Mouse (Mus musculus) lung, embryonic 14.5 days (tissue): Measurements from ENCODE around the gene Gm20855. TPM values are rescaled to one million over a fixed set of nuclear protein-coding genes. Genes with fewer than 3 reads are reported as not detected.
"Not testable (repeated sequence)": the region's sequence is repeated elsewhere in the genome, so short reads cannot be mapped to it uniquely, and the experiment has no call there.

Experiments used
- ATAC-seq: fragments of 200-750 bp; cut with Nextera tagmentation; 2 replicates; pipeline ENCODE4 v1.8.0; 2017; ENCODE audit warnings: mild to moderate bottlenecking, moderate TSS enrichment, moderate library complexity; ENCODE audit not compliant: insufficient read depth
- DNase-seq: peaks from one replicate; pipeline ENCODE4 v3.0.0-alpha.2; 2015
- H3K27ac ChIP-seq: fragments of 300-500 bp; sonication (generic); 2 replicates; pipeline ENCODE4 v1.5.1; 2014; ENCODE audit warnings: low read depth, mild to moderate bottlenecking, moderate library complexity
- H3K27me3 ChIP-seq: fragments of 300-500 bp; sonication (generic); 2 replicates; pipeline ENCODE4 v1.6.1; 2014; ENCODE audit warnings: low read length, control low read depth; ENCODE audit not compliant: insufficient read depth
- H3K36me3 ChIP-seq: fragments of 300-500 bp; sonication (generic); 2 replicates; pipeline ENCODE4 v1.6.1; 2014; ENCODE audit warnings: control low read depth; ENCODE audit not compliant: insufficient read depth
- H3K4me1 ChIP-seq: fragments of 300-500 bp; sonication (generic); 2 replicates; pipeline ENCODE4 v1.6.1; 2014; ENCODE audit warnings: antibody characterized with exemption, control low read depth; ENCODE audit not compliant: insufficient read depth
- H3K4me2 ChIP-seq: fragments of 300-500 bp; sonication (generic); 2 replicates; pipeline ENCODE4 v1.6.1; 2014; ENCODE audit warnings: mild to moderate bottlenecking
- H3K4me3 ChIP-seq: fragments of 300-500 bp; sonication (generic); 2 replicates; pipeline ENCODE4 v1.5.1; 2014; ENCODE audit warnings: low read depth, low read length
- H3K9ac ChIP-seq: fragments of 300-500 bp; sonication (generic); 2 replicates; pipeline ENCODE4 v1.6.1; 2014
- H3K9me3 ChIP-seq: fragments of 300-500 bp; sonication (generic); 2 replicates; pipeline ENCODE4 v1.6.1; 2016; ENCODE audit warnings: low read depth, low read length, control low read depth
- WGBS: fragments of 180-500 bp; shearing (Covaris S2); extraction: QIAGEN DNeasy Blood & Tissue Kit; methylation state at CpG from one replicate; pipeline ENCODE4 v1.1.7; 2014; 5-methylcytosine and 5-hydroxymethylcytosine counted together
- polyA plus RNA-seq: library from polyadenylated mRNA; unstranded; fragments of >200 nt; fragmentation: Nextera tagmentation; extraction: Ambion mirVana; gene quantifications from 2 replicates; pipeline ENCODE4 v1.2.1, GENCODE M21; 2014

The Gm20855 gene
- not detected in 2 replicates for polyA plus RNA-seq

DNA sequence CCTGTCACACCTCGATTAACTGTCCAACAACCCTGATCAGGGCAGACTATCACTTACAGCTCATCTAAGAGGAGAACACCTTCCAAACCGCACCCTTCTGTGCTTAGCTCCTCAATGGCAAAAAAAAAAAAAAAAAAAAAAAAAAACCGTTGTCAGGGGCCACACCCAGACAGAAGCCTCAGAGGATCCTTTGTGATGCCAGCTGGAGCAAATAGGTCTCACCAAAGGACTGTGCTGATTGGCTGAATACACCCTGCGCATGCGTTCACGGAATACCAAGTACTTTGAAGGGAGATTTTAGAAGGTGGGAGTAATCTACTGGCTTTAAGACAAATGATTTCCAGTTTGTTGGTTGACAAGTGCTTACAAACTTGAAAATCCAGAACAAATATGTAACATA is at the start of gene Gm20855:
TSS of gene Gm20855 (minus strand) at position 101 of the 400 bp plus-strand sequence.
- not testable (repeated sequence) for H3K36me3 ChIP-seq, H3K27ac ChIP-seq, H3K9ac ChIP-seq, H3K4me1 ChIP-seq, ATAC-seq, H3K4me3 ChIP-seq, H3K9me3 ChIP-seq, DNase-seq, H3K4me2 ChIP-seq, H3K27me3 ChIP-seq
- no CpG with 5 or more reads among the region's 6 CpGs for WGBS
